ENCODE assay signal across 32 mouse cellular contexts in genomic region chr11:50557064-50557463, GRCm38 (mm10). TPM values are rescaled to one million over a fixed set of nuclear protein-coding genes. Genes with fewer than 3 reads are reported as not detected.
"Had no signal": no experiment of that assay in that cellular context is flagged by ENCODE, and none has a peak within 500 bp of the region (broad histone marks: within the 10 kb centered on the region; RNA-seq: fewer than 3 reads in every experiment).

No protein-coding gene starts in this region.

- DNase-seq: left cerebral cortex, postnatal 4 days; liver; liver, embryonic 13.5 days; liver, postnatal 0 days; lung, adult 18-20 months; lung, adult 2 months; lung, embryonic 14.5 days; lung, postnatal 10 days; lung, postnatal 14 days; lung, postnatal 36 days; lung, postnatal 4 days; midbrain, embryonic 14.5 days had no signal

- ATAC-seq: liver, embryonic 12.5 days; liver, postnatal 0 days; lung, postnatal 0 days; midbrain, embryonic 13.5 days; midbrain, embryonic 15.5 days; midbrain, embryonic 16.5 days had no signal

- H3K4me3 ChIP-seq: limb, embryonic 10.5 days; limb, embryonic 12.5 days; limb, embryonic 13.5 days; limb, embryonic 15.5 days; liver, embryonic 12.5 days; liver, embryonic 13.5 days; liver, embryonic 15.5 days; lung, embryonic 15.5 days; megakaryocyte, embryonic 14.5 days; midbrain, embryonic 10.5 days; midbrain, embryonic 12.5 days; midbrain, embryonic 13.5 days; midbrain, embryonic 15.5 days; myocyte; neural tube, embryonic 12.5 days had no signal

- H3K27ac ChIP-seq: limb, embryonic 10.5 days; limb, embryonic 12.5 days; limb, embryonic 13.5 days; limb, embryonic 15.5 days; liver, embryonic 12.5 days; liver, embryonic 13.5 days; liver, embryonic 14.5 days; liver, embryonic 15.5 days; lung, embryonic 15.5 days; macrophage; midbrain, embryonic 10.5 days; midbrain, embryonic 12.5 days; midbrain, embryonic 13.5 days; midbrain, embryonic 15.5 days; neural tube, embryonic 12.5 days had no signal

- H3K4me1 ChIP-seq: limb, embryonic 12.5 days; limb, embryonic 15.5 days; liver, embryonic 12.5 days; liver, embryonic 13.5 days; liver, embryonic 15.5 days; lung, embryonic 15.5 days; megakaryocyte, embryonic 14.5 days; midbrain, embryonic 10.5 days; midbrain, embryonic 12.5 days; midbrain, embryonic 13.5 days; midbrain, embryonic 15.5 days; neural tube, embryonic 12.5 days had no signal

RNA-seq across cellular contexts. Expression of gene Adamts2, which starts 44.8 kb away (rescaled TPM):
- total RNA-seq: megakaryocyte-erythroid progenitor cell, adult 5-6 weeks; monocyte, adult 5-6 weeks had no signal
- polyA plus RNA-seq: macrophage had no signal
